Mouse (Mus musculus) hindbrain, embryonic 10.5 days (tissue): ENCODE results near the gene Resf1. TPM values are rescaled to one million over a fixed set of nuclear protein-coding genes. Genes with fewer than 3 reads are reported as not detected.
A peak's percentile ranks its signal among the peaks of the same experiment; 100 is the strongest.
"Not testable (repeated sequence)": the region's sequence is repeated elsewhere in the genome, so short reads cannot be mapped to it uniquely, and the experiment has no call there.

Source experiments
- DNase-seq: peaks from one replicate; pipeline ENCODE4 v3.0.0-alpha.2; 2017; ENCODE audit warnings: low spot score
- H3K27ac ChIP-seq: fragments of 300-500 bp; sonication (generic); 2 replicates; pipeline ENCODE4 v1.5.1; 2016; ENCODE audit warnings: mild to moderate bottlenecking, moderate library complexity
- H3K27me3 ChIP-seq: fragments of 300-500 bp; sonication (generic); 2 replicates; pipeline ENCODE4 v1.6.1; 2016; ENCODE audit warnings: mild to moderate bottlenecking; ENCODE audit not compliant: poor library complexity, insufficient read depth, severe bottlenecking
- H3K36me3 ChIP-seq: fragments of 300-500 bp; sonication (generic); 2 replicates; pipeline ENCODE4 v1.6.1; 2016; ENCODE audit warnings: mild to moderate bottlenecking, moderate library complexity
- H3K4me1 ChIP-seq: fragments of 300-500 bp; sonication (generic); replicated peaks from 2 replicates; pipeline ENCODE4 v1.6.1; 2016; ENCODE audit warnings: mild to moderate bottlenecking
- H3K4me3 ChIP-seq: fragments of 300-500 bp; sonication (generic); 2 replicates; pipeline ENCODE4 v1.5.1; 2016; ENCODE audit warnings: mild to moderate bottlenecking, moderate library complexity
- H3K9me3 ChIP-seq: fragments of 300-500 bp; sonication (generic); 2 replicates; pipeline ENCODE4 v1.6.1; 2016; ENCODE audit warnings: mild to moderate bottlenecking, moderate library complexity
- WGBS: fragments of 180-500 bp; shearing (Covaris S2); methylation state at CpG from one replicate; pipeline ENCODE4 v1.1.7; 2016; 5-methylcytosine and 5-hydroxymethylcytosine counted together
- polyA plus RNA-seq: library from polyadenylated mRNA; unstranded; fragments of >200 nt; fragmentation: Nextera tagmentation; extraction: Ambion mirVana; gene quantifications from 2 replicates; pipeline ENCODE4 v1.2.1, GENCODE M21; 2016

Resf1 gene
- polyA plus RNA-seq, 1 experiment from 2014 or later: 36.4 TPM

DNA sequence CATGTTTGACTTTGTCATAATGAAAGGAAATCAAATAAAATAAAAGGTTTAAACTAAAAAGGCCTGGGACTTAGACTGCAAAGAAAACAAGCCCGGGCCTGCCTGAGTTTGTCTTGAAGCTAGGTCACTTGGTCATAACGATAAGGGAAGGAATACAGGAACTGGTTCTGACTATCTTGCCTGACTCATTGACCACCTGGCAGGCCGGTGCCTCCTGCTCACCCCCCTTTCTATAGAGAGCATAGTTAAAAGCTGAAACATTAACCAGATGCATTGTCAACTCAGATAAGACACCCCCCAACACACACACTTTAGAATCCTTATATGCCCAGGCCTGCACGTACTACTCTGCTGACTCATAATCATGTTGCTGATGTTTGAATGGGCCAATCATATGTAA, 46.6 kb downstream of the Resf1 start:
- not testable (repeated sequence) for H3K27me3 ChIP-seq, H3K27ac ChIP-seq, H3K36me3 ChIP-seq, H3K9me3 ChIP-seq, DNase-seq, H3K4me1 ChIP-seq, H3K4me3 ChIP-seq
- 90% methylated on average over 4 of the region's 4 CpGs for WGBS

DNA sequence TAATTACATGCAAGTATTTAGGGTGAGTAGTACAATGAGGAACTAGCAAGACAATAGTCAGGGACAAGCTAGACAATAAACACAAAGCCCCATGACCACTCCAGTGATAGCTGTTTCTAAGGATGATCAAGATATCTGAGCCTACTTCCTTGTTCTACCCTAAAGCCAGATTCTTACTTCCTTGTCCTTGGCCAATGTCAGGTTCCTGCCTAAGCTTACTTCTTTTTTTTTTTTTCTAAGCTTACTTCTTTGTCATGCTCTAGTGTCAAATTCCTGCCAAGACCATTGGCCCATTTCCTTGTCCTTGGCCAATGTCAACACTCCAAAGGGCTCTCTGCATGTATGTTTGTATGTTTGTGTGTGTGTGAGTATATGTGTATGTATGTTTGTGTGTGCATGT, 47.9 kb downstream of the Resf1 start:
- Histone ChIP-seq H3K4me1 (no peaks in the 10 kb centered on the region), H3K4me3 (no peak overlapping the region), H3K27me3 (no peaks in the 10 kb centered on the region), H3K9me3 (no peaks in the 10 kb centered on the region), H3K27ac (no peak overlapping the region), H3K36me3 (no peaks in the 10 kb centered on the region)
- no peak for DNase-seq

DNA sequence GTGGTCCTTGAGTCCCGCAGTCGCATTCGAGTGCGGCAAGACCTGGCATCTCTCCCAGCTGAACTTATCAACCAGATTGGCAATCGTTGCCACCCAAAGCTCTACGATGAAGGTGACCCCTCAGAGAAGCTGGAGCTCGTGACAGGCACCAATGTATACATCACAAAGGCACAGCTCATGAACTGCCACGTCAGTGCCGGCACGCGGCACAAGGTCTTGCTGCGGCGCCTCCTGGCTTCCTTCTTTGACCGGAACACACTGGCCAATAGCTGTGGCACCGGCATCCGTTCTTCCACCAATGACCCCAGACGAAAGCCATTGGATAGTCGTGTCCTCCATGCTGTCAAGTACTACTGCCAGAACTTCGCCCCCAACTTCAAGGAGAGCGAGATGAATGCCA, 53.3 kb downstream of the Resf1 start:
- WGBS: 95% methylated on average over 20 of the region's 20 CpGs

GRCm38 (mm10) chr6:149365975-149366374, 56.8 kb downstream of the Resf1 start:
- not testable (repeated sequence) for H3K27ac ChIP-seq, H3K36me3 ChIP-seq, H3K4me1 ChIP-seq, H3K27me3 ChIP-seq, DNase-seq, H3K9me3 ChIP-seq, H3K4me3 ChIP-seq
- WGBS: 83% methylated on average over 2 of the region's 2 CpGs

More for the DNA sequence above, 53.3 kb downstream of the Resf1 start:
- not testable (repeated sequence) for H3K4me1 ChIP-seq, H3K9me3 ChIP-seq, DNase-seq, H3K27ac ChIP-seq, H3K27me3 ChIP-seq, H3K36me3 ChIP-seq, H3K4me3 ChIP-seq

DNA sequence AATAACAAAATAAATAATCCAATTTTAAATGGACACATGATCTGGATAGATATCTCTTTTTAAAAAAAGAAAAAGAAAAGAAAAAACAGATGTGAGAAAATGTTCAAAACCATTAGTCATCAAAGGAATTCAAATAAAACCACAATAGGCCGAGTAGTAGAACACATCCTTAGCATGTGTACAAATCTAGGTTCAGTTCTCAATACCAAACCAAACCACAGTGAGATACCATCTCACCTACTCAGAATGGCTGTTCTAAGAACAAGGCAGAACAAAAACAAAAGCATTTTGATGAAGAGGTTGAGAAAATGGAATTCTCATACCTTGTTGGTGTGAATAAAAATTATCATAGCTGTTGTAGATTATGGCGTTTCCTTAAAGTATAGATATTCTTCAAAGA, 57.2 kb downstream of the Resf1 start:
- WGBS: 92% methylated on average over 2 of the region's 2 CpGs
- H3K27me3 ChIP-seq: no peaks in the 10 kb centered on the region
- H3K27ac ChIP-seq: no peak overlapping the region
- H3K4me1 ChIP-seq: no peaks in the 10 kb centered on the region
- H3K9me3 ChIP-seq: no peaks in the 10 kb centered on the region
- no peaks in the 10 kb centered on the region for H3K36me3 ChIP-seq
- H3K4me3 ChIP-seq: no peak overlapping the region
- no peak for DNase-seq

- H3K27me3 ChIP-seq: no peaks in the 10 kb centered on the region
- 74% methylated on average over 2 of the region's 2 CpGs for WGBS
- peak; percentile 56 for DNase-seq
- no peak overlapping the region for H3K27ac ChIP-seq
- no peaks in the 10 kb centered on the region for H3K4me1 ChIP-seq
- no peaks in the 10 kb centered on the region for H3K36me3 ChIP-seq
- H3K4me3 ChIP-seq: no peak overlapping the region
- H3K9me3 ChIP-seq: no peaks in the 10 kb centered on the region
These were observed 65.8 kb downstream of the Resf1 start for GRCm38 (mm10) chr6:149374986-149375457.

- 75% methylated on average over 2 of the region's 2 CpGs for WGBS
These were observed 74.3 kb downstream of the Resf1 start for GRCm38 (mm10) chr6:149383531-149383930.

More at GRCm38 (mm10) chr6:149383531-149383930, 74.3 kb downstream of the Resf1 start:
- Histone ChIP-seq H3K36me3 (no peaks in the 10 kb centered on the region), H3K27ac (no peak overlapping the region), H3K9me3 (no peaks in the 10 kb centered on the region), H3K4me3 (no peak overlapping the region), H3K4me1 (no peaks in the 10 kb centered on the region), H3K27me3 (no peaks in the 10 kb centered on the region)
- no peak for DNase-seq

Other genes with a start within 250 kb of the Resf1 start
- 10.5 and 11.0 TPM in 2 replicates for gene Dennd5b, start 207.7 kb upstream of the Resf1 start, polyA plus RNA-seq
- not detected in 2 replicates for gene Gm10203, start 179.2 kb upstream of the Resf1 start, polyA plus RNA-seq
- 8.8 and 10.7 TPM in 2 replicates for gene Etfbkmt, start 169.6 kb upstream of the Resf1 start, polyA plus RNA-seq
- 51.9 and 70.0 TPM in 2 replicates for gene Amn1, start 120.7 kb upstream of the Resf1 start, polyA plus RNA-seq
- 13.1 and 13.9 TPM in 2 replicates for gene Bicd1, start 99.5 kb downstream of the Resf1 start, polyA plus RNA-seq